Comparison of ENCODE assay signal across 32 mouse cellular contexts in the genomic region with DNA sequence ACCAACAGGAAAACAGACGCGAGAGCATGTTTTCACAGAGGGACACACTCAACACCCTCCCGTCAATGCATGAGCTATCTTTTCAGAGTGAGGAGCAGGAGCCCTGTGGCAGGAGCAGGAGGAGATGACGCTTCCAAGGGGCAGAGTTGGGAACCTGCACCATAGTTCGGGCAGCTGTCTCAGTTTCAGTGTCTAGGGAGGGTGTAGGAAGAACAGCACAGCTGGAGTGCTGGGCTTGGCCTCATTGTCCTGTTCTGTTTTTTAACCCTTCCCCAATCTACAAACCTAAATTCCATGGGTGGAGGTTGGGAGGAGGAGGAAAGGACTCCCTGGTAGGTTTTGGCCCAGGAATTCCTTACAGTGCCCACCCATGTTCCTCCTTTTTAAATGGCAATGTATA. TPM values are rescaled to one million over a fixed set of nuclear protein-coding genes. Genes with fewer than 3 reads are reported as not detected.
DNase-seq lines count a peak whose midpoint lies in the region; TF ChIP-seq lines count a peak whose summit lies in the region.
"Had no signal": no experiment of that assay in that cellular context is flagged by ENCODE, and none has a peak within 500 bp of the region (broad histone marks: within the 10 kb centered on the region; RNA-seq: fewer than 3 reads in every experiment).

No protein-coding gene starts in this region.

- H3K4me1 ChIP-seq in heart, embryonic 10.5 days: no peaks in the 10 kb centered on the region
- peaks cover 1% of the 10 kb centered on the region for H3K4me1 ChIP-seq in ES-Bruce4 (ENCODE audit: control insufficient read depth, insufficient read depth, low read length)
- peaks cover 21% of the 10 kb centered on the region; the same call in 1 of the 2 replicates for H3K4me1 ChIP-seq in small intestine, adult 2 months (ENCODE audit: control insufficient read depth, insufficient read depth, insufficient read length, low read length)
- H3K4me1 ChIP-seq: embryonic facial prominence, embryonic 13.5 days; heart, embryonic 15.5 days; limb, embryonic 13.5 days; lung, embryonic 15.5 days had no signal

- intact Hi-C loops in heart, postnatal 25 days (cut with DNase I): no loop called here

- H3K27me3 ChIP-seq in heart, embryonic 10.5 days (ENCODE audit: insufficient read depth, poor library complexity, severe bottlenecking): no peaks in the 10 kb centered on the region
- no peaks in the 10 kb centered on the region for H3K27me3 ChIP-seq in ES-Bruce4 (ENCODE audit: control insufficient read depth, insufficient read depth, low read length, poor library complexity, severe bottlenecking)
- no peaks in the 10 kb centered on the region for H3K27me3 ChIP-seq in small intestine, adult 2 months (ENCODE audit: control insufficient read depth, insufficient read depth, low read length)
- H3K27me3 ChIP-seq: embryonic facial prominence, embryonic 13.5 days; heart, embryonic 15.5 days; limb, embryonic 13.5 days; lung, embryonic 15.5 days had no signal

- no peak for TF ChIP-seq CTCF in ES-Bruce4 (IDR thresholded peaks at IDR 0.05; ENCODE audit: low read depth, low read length)
- TF ChIP-seq CTCF in small intestine, adult 2 months (IDR thresholded peaks at IDR 0.05; ENCODE audit: extremely low read depth, insufficient read length, insufficient replicate concordance, low read depth, low read length): no peak

- no peak overlapping the region for H3K4me3 ChIP-seq in heart, embryonic 10.5 days
- H3K4me3 ChIP-seq in ES-Bruce4 (ENCODE audit: low read depth, low read length): no peak overlapping the region
- no peak overlapping the region for H3K4me3 ChIP-seq in small intestine, adult 2 months (ENCODE audit: low read depth, low read length)
- H3K4me3 ChIP-seq: embryonic facial prominence, embryonic 13.5 days; erythroblast, embryonic 14.5 days; heart, embryonic 15.5 days; limb, embryonic 13.5 days; lung, embryonic 15.5 days had no signal

- 43% methylated on average over 5 of the region's 5 CpGs for WGBS in heart, embryonic 10.5 days
- 30% methylated on average over 5 of the region's 5 CpGs for WGBS in small intestine, adult 2 months

- H3K36me3 ChIP-seq in heart, embryonic 10.5 days: no peaks in the 10 kb centered on the region
- H3K36me3 ChIP-seq in ES-Bruce4 (ENCODE audit: control insufficient read depth, insufficient read depth, low read length, poor library complexity, severe bottlenecking): no peaks in the 10 kb centered on the region
- peaks cover 3% of the 10 kb centered on the region; the same call in 1 of the 2 replicates for H3K36me3 ChIP-seq in small intestine, adult 2 months (ENCODE audit: control insufficient read depth, insufficient read depth, low read length)
- H3K36me3 ChIP-seq: embryonic facial prominence, embryonic 13.5 days; heart, embryonic 15.5 days; limb, embryonic 13.5 days; lung, embryonic 15.5 days had no signal

- peak; percentile 78; the same call in 1 of the 2 replicates for TF ChIP-seq EP300 in ES-Bruce4 (IDR thresholded peaks at IDR 0.05; ENCODE audit: insufficient read depth, low read depth, low read length)

- peak; percentile 53 for DNase-seq in heart, embryonic 10.5 days (ENCODE audit: low spot score)
- no peak for DNase-seq in heart, postnatal 25 days (ENCODE audit: low spot score)
- peak; percentile 94 for DNase-seq in ZHBTc4 (ENCODE audit: low read depth, low spot score)
- DNase-seq in adrenal gland, postnatal 36 days: no peak
- no peak for DNase-seq in adrenal gland, postnatal 4 days (ENCODE audit: low spot score in 2 of 2)
- DNase-seq: cerebellum, adult 11 months; cerebellum, adult 9-10 months; heart, postnatal 36 days; kidney, adult 8-10 months; kidney, postnatal 25 days; right cerebral cortex, postnatal 25 days; spleen, adult 18-20 months; thymus, adult 18-20 months; thymus, postnatal 36 days had no signal

- H3K9ac ChIP-seq in ES-Bruce4 (ENCODE audit: low read depth, poor library complexity, severe bottlenecking): no peak overlapping the region
- H3K9ac ChIP-seq: embryonic facial prominence, embryonic 13.5 days; heart, embryonic 15.5 days; hindbrain, embryonic 14.5 days; limb, embryonic 13.5 days; lung, embryonic 15.5 days had no signal

- no peak overlapping the region for H3K27ac ChIP-seq in heart, embryonic 10.5 days
- H3K27ac ChIP-seq in ES-Bruce4 (ENCODE audit: insufficient read depth, low read length): peak overlapping the region; percentile 81
- peak overlapping the region; percentile 70 for H3K27ac ChIP-seq in small intestine, adult 2 months (ENCODE audit: insufficient read depth, low read depth, low read length)
- H3K27ac ChIP-seq: embryonic facial prominence, embryonic 13.5 days; heart, embryonic 15.5 days; hindbrain, embryonic 14.5 days; limb, embryonic 13.5 days; lung, embryonic 15.5 days had no signal

- no peak for TF ChIP-seq POLR2A in ES-Bruce4 (IDR thresholded peaks at IDR 0.05; ENCODE audit: insufficient read depth, low read length)
- TF ChIP-seq POLR2A in small intestine, adult 2 months (IDR thresholded peaks at IDR 0.05; ENCODE audit: low read depth, low read length): no peak

- H3K9me3 ChIP-seq in heart, embryonic 10.5 days: no peaks in the 10 kb centered on the region
- H3K9me3 ChIP-seq in ES-Bruce4 (replicated peaks; ENCODE audit: control insufficient read depth, insufficient read depth, low read length, poor library complexity, severe bottlenecking): no peaks in the 10 kb centered on the region
- H3K9me3 ChIP-seq: embryonic facial prominence, embryonic 13.5 days; heart, embryonic 15.5 days; limb, embryonic 13.5 days; lung, embryonic 15.5 days had no signal

RNA-seq across cellular contexts. Expression of a gene that starts 25.4 kb away (rescaled TPM):
- 0.07 TPM in 1 of 2 replicates, not detected in the other for polyA plus RNA-seq in heart, embryonic 10.5 days (2016; fragmentation: Nextera tagmentation; extraction: Ambion mirVana)
- total RNA-seq in heart, postnatal 25 days (2021): 1 to 10 TPM in 1 of 2 experiments, under 1 TPM in 1; 0.36 to 1.0 TPM
- polyA plus RNA-seq in ES-Bruce4 (2011; ENCODE audit: insufficient read depth, insufficient read length, low read depth, missing spikeins): 1.6 and 1.8 TPM in 2 replicates
- 179 and 335 TPM in 2 replicates for polyA plus RNA-seq in small intestine, adult 2 months (2012; rRNA removed)
- total RNA-seq in adrenal gland, postnatal 36 days (2021): 10 to 100 TPM; 26.5 to 40.6 TPM
- total RNA-seq in adrenal gland, postnatal 4 days (2021): 1 to 10 TPM; 2.0 to 2.9 TPM
- total RNA-seq: common myeloid progenitor, adult 5-6 weeks; layer of hippocampus, adult 8-10 months; layer of hippocampus, postnatal 25 days; left cerebral cortex, adult 8-10 months; left cerebral cortex, postnatal 36 days; megakaryocyte progenitor cell, adult 5-6 weeks; neutrophil, adult 5-6 weeks had no signal
- polyA plus RNA-seq: erythroblast, embryonic 14.5 days; forebrain, embryonic 11.5 days; heart, embryonic 15.5 days; limb, embryonic 13.5 days; liver, embryonic 11.5 days; neural tube, embryonic 11.5 days had no signal

RNA-seq across cellular contexts. Expression of a gene that starts 52.8 kb away (rescaled TPM):
- polyA plus RNA-seq in heart, embryonic 10.5 days (2016; fragmentation: Nextera tagmentation; extraction: Ambion mirVana): 15.2 and 16.1 TPM in 2 replicates
- total RNA-seq in heart, postnatal 25 days (2021): 10 to 100 TPM in 1 of 2 experiments, 1 to 10 TPM in 1; 8.8 to 11.4 TPM
- polyA plus RNA-seq in ES-Bruce4 (2011; ENCODE audit: insufficient read depth, insufficient read length, low read depth, missing spikeins): 26.3 and 26.6 TPM in 2 replicates
- 8.0 and 11.1 TPM in 2 replicates for polyA plus RNA-seq in small intestine, adult 2 months (2012; rRNA removed)
- 10 to 100 TPM; 17.9 to 20.3 TPM for total RNA-seq in adrenal gland, postnatal 36 days (2021)
- 10 to 100 TPM; 40.3 to 42.0 TPM for total RNA-seq in adrenal gland, postnatal 4 days (2021)

Comparison
In these comparisons a context has a peak if more than half of its experiments do, and no peak if none do; other contexts are left out.
1. DNase-seq: peak in heart, embryonic 10.5 days (single experiment) and ZHBTc4 (single experiment); none in heart, postnatal 25 days (single experiment), adrenal gland, postnatal 36 days (0 of 2) and adrenal gland, postnatal 4 days (0 of 2).
2. RNA of a gene that starts 25.4 kb away (total RNA-seq): 26.5 to 40.6 TPM in adrenal gland, postnatal 36 days; 2.0 to 2.9 TPM in adrenal gland, postnatal 4 days and 0.36 to 1.0 TPM in heart, postnatal 25 days; every median in the first group is over 4 times any median in the second.